Mouse (Mus musculus): ENCODE results near the gene Olfr1232. TPM values are rescaled to one million over a fixed set of nuclear protein-coding genes. Genes with fewer than 3 reads are reported as not detected.

Gene Olfr1232
- polyA plus RNA-seq (2014; fragmentation: Illumina TruSeq; extraction: RNeasy Lipid Tissue Mini Kit (QIAGEN cat#74804); ENCODE audit: low replicate concordance) = not detected

GRCm38 (mm10) chr2:89329575-89329974 lies at the start of gene Olfr1232:
Gene Olfr1232 (minus strand): TSS chr2:89329675.

GRCm38 (mm10) chr2:89364765-89365164 lies 35.3 kb upstream of the Olfr1232 start, which contains the start of gene Olfr1234:
Gene Olfr1234 (minus strand): TSS chr2:89364865.

GRCm38 (mm10) chr2:89342298-89342697 lies 12.8 kb upstream of the Olfr1232 start, which contains the start of gene Olfr1233:
Gene Olfr1233 (minus strand): TSS chr2:89342398.

GRCm38 (mm10) chr2:89306974-89307373 lies 22.5 kb downstream of the Olfr1232 start, which contains the start of gene Olfr1231:
Gene Olfr1231 (minus strand): TSS chr2:89307074.

GRCm38 (mm10) chr2:89297168-89297567 lies 32.3 kb downstream of the Olfr1232 start, which contains the start of gene Olfr1230:
Gene Olfr1230 (minus strand): TSS chr2:89297268.

GRCm38 (mm10) chr2:89287914-89288313 lies 41.6 kb downstream of the Olfr1232 start, which contains the start of gene Olfr1229:
Gene Olfr1229 (minus strand): TSS chr2:89288014.

Other genes with a start within 250 kb of the Olfr1232 start
- not detected for gene Olfr1219, start 246.2 kb downstream of the Olfr1232 start, polyA plus RNA-seq (2014; fragmentation: Illumina TruSeq; extraction: RNeasy Lipid Tissue Mini Kit (QIAGEN cat#74804); ENCODE audit: low replicate concordance)
- not detected for gene Olfr1220, start 222.8 kb downstream of the Olfr1232 start, polyA plus RNA-seq (2014; fragmentation: Illumina TruSeq; extraction: RNeasy Lipid Tissue Mini Kit (QIAGEN cat#74804); ENCODE audit: low replicate concordance)
- not detected for gene Olfr1221, start 212.4 kb downstream of the Olfr1232 start, polyA plus RNA-seq (2014; fragmentation: Illumina TruSeq; extraction: RNeasy Lipid Tissue Mini Kit (QIAGEN cat#74804); ENCODE audit: low replicate concordance)
- not detected for gene Olfr1222, start 196.6 kb downstream of the Olfr1232 start, polyA plus RNA-seq (2014; fragmentation: Illumina TruSeq; extraction: RNeasy Lipid Tissue Mini Kit (QIAGEN cat#74804); ENCODE audit: low replicate concordance)
- not detected for gene Olfr1223, start 178.1 kb downstream of the Olfr1232 start, polyA plus RNA-seq (2014; fragmentation: Illumina TruSeq; extraction: RNeasy Lipid Tissue Mini Kit (QIAGEN cat#74804); ENCODE audit: low replicate concordance)
- gene Olfr1224-ps1, start 165.6 kb downstream of the Olfr1232 start, polyA plus RNA-seq (2014; fragmentation: Illumina TruSeq; extraction: RNeasy Lipid Tissue Mini Kit (QIAGEN cat#74804); ENCODE audit: low replicate concordance) = not detected
- not detected for gene Olfr1225, start 155.0 kb downstream of the Olfr1232 start, polyA plus RNA-seq (2014; fragmentation: Illumina TruSeq; extraction: RNeasy Lipid Tissue Mini Kit (QIAGEN cat#74804); ENCODE audit: low replicate concordance)
- gene Olfr1226, start 129.6 kb downstream of the Olfr1232 start, polyA plus RNA-seq (2014; fragmentation: Illumina TruSeq; extraction: RNeasy Lipid Tissue Mini Kit (QIAGEN cat#74804); ENCODE audit: low replicate concordance) = not detected
- not detected for gene Olfr1228, start 75.6 kb downstream of the Olfr1232 start, polyA plus RNA-seq (2014; fragmentation: Illumina TruSeq; extraction: RNeasy Lipid Tissue Mini Kit (QIAGEN cat#74804); ENCODE audit: low replicate concordance)
- gene Olfr1229, start 41.7 kb downstream of the Olfr1232 start, polyA plus RNA-seq (2014; fragmentation: Illumina TruSeq; extraction: RNeasy Lipid Tissue Mini Kit (QIAGEN cat#74804); ENCODE audit: low replicate concordance) = not detected
- not detected for gene Olfr1230, start 32.4 kb downstream of the Olfr1232 start, polyA plus RNA-seq (2014; fragmentation: Illumina TruSeq; extraction: RNeasy Lipid Tissue Mini Kit (QIAGEN cat#74804); ENCODE audit: low replicate concordance)
- not detected for gene Olfr1231, start 22.6 kb downstream of the Olfr1232 start, polyA plus RNA-seq (2014; fragmentation: Illumina TruSeq; extraction: RNeasy Lipid Tissue Mini Kit (QIAGEN cat#74804); ENCODE audit: low replicate concordance)
- not detected for gene Olfr1233, start 12.7 kb upstream of the Olfr1232 start, polyA plus RNA-seq (2014; fragmentation: Illumina TruSeq; extraction: RNeasy Lipid Tissue Mini Kit (QIAGEN cat#74804); ENCODE audit: low replicate concordance)
- not detected for gene Olfr1234, start 35.2 kb upstream of the Olfr1232 start, polyA plus RNA-seq (2014; fragmentation: Illumina TruSeq; extraction: RNeasy Lipid Tissue Mini Kit (QIAGEN cat#74804); ENCODE audit: low replicate concordance)
- gene Olfr1238, start 80.0 kb upstream of the Olfr1232 start, polyA plus RNA-seq (2014; fragmentation: Illumina TruSeq; extraction: RNeasy Lipid Tissue Mini Kit (QIAGEN cat#74804); ENCODE audit: low replicate concordance) = not detected
- gene Olfr1239, start 90.7 kb upstream of the Olfr1232 start, polyA plus RNA-seq (2014; fragmentation: Illumina TruSeq; extraction: RNeasy Lipid Tissue Mini Kit (QIAGEN cat#74804); ENCODE audit: low replicate concordance) = not detected
- not detected for gene Olfr1240, start 113.3 kb upstream of the Olfr1232 start, polyA plus RNA-seq (2014; fragmentation: Illumina TruSeq; extraction: RNeasy Lipid Tissue Mini Kit (QIAGEN cat#74804); ENCODE audit: low replicate concordance)
- not detected for gene Olfr1241, start 157.5 kb upstream of the Olfr1232 start, polyA plus RNA-seq (2014; fragmentation: Illumina TruSeq; extraction: RNeasy Lipid Tissue Mini Kit (QIAGEN cat#74804); ENCODE audit: low replicate concordance)
- gene Olfr1242, start 168.7 kb upstream of the Olfr1232 start, polyA plus RNA-seq (2014; fragmentation: Illumina TruSeq; extraction: RNeasy Lipid Tissue Mini Kit (QIAGEN cat#74804); ENCODE audit: low replicate concordance) = not detected
- gene Olfr1243, start 201.8 kb upstream of the Olfr1232 start, polyA plus RNA-seq (2014; fragmentation: Illumina TruSeq; extraction: RNeasy Lipid Tissue Mini Kit (QIAGEN cat#74804); ENCODE audit: low replicate concordance) = not detected
- not detected for gene Olfr1245, start 248.8 kb upstream of the Olfr1232 start, polyA plus RNA-seq (2014; fragmentation: Illumina TruSeq; extraction: RNeasy Lipid Tissue Mini Kit (QIAGEN cat#74804); ENCODE audit: low replicate concordance)

Measured in small intestine, adult 10 weeks (tissue).